Mouse (Mus musculus) heart, adult 11 months (tissue): ENCODE data around the gene Tarsl2.

Experiments
- DNase-seq: peaks from one replicate; pipeline ENCODE4 v3.0.0; 2022

Gene Tarsl2

DNA sequence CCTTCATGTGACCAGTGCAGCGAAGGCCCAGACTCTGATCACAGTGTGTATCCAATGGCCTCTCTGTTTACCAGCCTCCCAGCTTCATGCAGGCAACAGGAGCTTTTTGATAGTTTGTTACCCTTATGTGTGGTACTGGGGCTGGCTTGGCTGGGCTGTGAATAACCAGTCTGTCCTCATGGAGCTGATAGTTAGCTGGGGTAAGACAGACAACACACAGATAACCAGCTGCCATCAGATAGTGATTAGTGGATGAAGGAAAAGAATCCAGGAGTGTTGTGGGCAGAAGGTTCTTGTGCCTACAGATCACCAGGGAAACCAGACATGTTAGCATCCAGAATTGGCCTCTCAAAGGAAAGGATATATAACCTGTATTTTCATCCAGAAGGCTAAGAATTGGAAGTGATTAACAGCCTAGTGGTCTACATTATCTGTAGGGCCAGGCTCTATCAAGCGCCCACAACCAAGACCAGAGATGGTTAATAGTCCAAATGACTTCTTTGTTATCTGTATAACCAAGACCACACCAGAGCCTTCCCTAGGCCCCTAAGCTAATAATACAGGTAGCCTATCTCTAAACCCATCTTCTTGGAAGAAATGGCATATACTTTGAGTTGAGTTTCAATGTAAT is 12.9 kb downstream of the Tarsl2 start:
- DNase-seq = no peak

DNA sequence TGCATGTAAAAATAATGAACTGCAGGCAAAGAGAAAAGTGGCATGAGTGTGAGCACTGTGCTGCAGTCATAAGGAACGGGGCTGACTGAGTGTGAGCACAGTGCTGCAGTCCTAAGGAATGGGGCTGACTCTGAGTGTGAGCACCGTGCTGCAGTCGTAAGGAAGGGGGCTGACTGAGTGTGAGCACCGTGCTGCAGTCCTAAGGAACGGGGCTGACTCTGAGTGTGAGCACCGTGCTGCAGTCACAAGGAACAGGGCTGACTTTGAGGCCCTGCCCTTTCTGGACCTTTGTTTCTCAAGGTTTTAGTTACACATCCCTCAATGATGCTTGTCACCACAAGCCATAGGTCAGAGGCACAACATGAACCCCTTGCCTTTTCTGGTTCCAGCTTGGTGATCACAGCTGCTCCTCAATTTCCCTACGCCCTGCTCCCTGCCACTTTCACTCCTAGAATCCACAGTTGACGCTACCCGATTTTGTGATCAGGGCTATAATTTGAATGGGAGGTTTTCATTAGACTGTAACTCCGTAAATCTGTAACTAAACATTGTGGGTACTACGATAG is 18.6 kb downstream of the Tarsl2 start:
- peak; percentile 10 for DNase-seq

DNA sequence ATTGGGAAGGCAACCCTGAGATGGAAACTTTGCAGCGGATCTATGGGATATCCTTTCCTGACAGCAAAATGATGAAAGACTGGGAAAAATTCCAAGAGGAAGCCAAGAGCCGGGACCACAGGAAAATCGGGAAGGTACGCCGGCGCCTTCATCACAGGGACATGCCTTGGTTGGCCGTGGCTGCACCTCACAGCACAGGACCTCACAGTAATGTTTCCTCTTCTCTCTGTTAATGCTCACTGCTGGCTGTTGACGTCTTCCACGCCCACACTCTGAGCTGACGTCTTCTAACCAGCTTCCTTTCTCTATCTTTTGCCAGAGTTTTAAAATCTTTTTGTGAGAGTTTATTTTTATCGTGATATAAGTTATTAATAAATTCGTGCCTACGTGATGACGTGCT is 19.2 kb downstream of the Tarsl2 start:
- peak; percentile 80 for DNase-seq

DNA sequence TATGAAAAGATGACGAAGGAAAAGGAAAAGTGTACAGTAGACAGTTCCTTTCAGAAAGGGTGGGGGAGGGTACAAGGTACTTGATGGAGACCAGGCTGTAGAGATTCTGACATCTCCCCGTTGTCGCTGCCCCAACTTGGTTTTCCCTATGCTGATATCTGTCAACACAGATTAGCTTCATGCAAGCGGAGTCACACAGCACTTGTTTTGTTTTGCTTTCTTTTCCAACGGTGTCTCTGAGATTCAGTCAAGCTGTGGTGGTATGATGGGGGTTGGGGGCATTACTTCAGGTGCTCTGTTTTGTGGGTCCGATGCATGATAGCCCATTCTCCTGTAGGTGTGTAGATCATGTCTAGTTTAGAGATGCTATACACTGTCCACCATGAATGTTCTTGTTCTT is 22.8 kb downstream of the Tarsl2 start:
- peak; percentile 73 for DNase-seq

DNA sequence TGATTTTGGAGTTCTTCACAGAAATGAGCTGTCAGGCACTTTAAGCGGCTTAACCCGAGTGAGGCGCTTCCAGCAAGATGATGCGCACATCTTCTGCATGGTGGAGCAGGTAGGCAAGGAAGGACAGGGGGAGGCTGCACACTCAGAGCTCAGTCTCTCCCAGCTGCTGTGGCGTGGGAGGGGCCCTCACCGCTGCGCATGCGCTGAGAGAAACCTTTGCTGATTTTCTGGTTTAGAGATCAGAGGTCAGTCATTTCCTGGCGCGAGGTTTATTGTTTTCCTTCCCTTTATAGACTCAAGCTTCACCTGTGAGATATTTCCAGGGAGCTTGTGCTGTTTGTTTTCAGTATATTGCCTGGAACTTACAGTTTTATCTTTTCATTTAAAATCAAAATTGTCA is 33.4 kb downstream of the Tarsl2 start:
- no peak for DNase-seq

DNA sequence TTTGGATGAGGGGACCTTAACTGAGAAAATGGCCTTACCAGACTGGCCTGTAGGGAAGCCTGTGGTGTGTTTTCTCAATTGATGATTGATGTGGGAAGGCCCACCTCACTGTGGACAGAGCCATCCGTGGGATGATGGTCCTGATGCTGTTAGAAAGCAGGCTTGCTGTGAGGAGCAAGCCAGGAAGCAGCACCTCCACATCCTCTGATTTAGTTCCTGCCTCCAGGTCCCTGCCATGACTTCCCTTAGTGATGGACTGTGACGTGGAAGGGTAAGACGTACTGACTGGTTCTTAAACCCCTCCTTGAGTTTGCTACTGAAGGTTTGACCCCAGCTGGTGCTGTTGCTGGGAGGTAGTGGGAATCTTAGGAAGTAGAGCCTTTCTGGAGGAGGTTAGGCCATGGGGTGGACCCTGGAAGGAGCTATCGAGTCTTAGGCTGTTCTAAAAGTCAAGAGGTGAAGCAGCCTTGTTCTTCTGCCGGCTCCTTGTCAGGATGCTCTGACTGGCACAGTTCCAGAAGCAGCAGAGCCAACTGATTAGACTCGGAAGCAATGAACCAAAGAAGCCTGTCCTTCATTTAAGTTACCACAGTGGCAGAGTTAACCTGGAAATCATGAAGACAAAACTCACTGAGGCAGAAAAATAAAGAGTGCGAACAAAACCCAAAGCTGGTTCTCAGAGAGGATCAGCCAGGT is 34.4 kb downstream of the Tarsl2 start:
- DNase-seq = peak; percentile 58

DNA sequence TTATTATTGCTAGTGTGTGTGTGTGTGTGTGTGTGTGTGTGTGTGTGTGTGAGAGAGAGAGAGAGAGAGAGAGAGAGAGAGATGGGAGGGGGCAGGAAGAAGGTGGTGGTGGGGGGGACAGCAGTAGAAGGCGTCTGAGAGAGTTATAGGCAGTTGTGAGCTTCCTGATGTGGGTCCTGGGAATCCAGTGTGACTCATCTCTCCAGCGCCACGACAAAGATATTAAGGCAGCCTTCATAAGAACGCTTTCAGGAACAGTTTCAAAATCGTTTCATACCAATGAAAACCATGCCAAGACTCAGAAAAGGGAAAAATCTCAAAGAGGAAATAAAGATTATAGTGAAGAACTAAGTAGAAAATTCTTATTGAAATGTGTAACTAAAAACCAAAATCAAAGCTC is 36.5 kb downstream of the Tarsl2 start:
- peak; percentile 80 for DNase-seq

DNA sequence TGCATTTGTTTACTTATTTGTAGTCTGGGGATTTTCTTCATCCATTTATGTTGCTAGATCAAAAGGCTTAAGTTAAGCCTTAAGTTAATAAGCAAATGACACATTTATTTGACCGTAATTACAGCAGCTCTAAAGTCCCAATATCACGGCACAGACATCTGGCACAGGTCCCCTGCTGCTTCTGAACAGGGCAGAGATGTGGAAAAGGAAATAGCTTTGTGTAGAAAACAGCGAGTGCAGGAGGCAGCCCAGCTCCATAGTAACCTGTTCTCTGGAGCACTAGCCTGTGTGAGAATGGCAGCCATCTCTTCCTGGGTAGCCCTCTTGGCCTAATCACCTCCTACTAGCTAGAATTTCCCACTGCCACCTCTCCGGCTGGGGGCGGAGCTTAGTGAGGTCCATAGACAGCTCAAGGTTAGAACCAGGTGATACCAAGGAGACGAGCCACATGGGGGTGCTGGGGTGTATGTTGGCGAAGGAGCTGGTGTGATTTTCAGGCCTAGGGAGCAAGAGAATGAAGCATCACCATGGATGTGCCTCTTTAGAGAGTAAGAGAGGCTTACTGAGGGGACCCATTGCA is 39.6 kb downstream of the Tarsl2 start:
- peak; percentile 83 for DNase-seq

DNA sequence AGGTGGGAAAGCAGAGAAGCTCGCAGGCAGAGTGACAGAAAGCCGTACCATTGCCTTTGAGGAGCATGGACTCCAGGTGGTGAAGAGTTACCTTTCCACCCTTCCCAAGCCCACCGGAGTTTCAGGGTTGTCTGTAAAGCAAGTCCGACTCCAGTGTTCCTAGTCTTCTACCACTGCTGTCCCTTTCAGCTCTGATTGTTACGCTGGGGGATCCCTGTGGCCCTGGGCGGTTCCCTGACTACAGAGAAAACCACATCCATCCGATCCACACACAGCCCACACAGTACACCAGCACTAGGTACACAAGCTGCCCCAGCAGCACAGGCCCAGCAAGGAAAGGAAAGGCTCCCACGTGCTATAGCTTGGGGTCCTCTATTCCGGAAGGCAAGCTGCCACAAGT is 42.0 kb downstream of the Tarsl2 start:
- peak; percentile 68 for DNase-seq

DNA sequence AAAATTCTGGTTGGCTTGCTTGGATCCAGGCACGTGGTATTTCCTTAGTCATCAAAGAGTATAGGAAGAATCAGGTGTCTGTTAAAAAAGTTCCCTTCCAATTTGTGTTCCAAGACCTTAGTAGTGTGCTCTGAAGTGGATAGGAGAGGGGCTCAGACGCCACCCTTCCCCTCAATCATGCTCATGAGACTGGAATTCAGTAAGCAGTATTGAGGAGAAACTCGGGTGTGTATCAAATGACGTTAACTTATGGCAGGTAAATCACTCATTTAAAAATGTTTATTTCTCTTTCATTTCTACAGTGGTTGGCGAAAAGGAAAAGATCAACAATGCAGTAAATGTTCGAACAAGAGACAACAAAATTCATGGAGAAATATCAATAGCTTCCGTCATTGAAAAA is 46.2 kb downstream of the Tarsl2 start, which contains the start of gene Tm2d3:
Gene Tm2d3, plus strand, starts transcription at position 301 of the 400 bp plus-strand sequence.
- DNase-seq = no peak

DNA sequence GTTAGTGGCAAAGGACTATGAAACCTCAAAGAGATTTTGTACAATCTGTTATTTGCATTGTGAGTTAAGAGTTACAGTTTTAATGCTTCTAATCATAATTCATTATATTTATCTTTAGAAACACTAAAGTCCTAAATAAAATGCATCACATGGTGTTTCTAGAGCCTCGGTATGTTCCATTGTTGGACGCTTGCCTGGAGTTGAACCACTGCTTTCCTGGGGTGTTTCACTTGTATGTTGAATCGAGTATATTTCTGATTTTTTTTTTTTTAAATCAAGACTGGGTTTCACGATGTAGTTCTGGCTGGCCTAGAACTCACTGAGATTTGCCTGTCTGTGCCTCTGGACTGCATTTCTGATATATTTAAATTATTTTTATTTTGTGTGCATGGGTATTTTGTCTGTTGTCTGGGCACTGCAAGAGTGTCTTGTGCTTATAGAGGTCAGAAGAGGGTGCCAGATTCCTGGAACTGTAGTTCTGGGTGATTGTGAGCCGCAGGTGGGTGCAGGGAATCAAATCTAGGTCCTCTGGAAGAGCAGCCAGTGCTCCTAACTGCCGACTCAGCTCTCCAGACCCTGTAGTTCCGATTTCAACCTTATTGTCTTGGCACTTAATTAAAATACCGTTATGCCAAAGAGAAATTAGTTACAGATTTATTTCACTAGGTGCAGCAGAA is 47.4 kb downstream of the Tarsl2 start:
- DNase-seq = peak; percentile 74

DNA sequence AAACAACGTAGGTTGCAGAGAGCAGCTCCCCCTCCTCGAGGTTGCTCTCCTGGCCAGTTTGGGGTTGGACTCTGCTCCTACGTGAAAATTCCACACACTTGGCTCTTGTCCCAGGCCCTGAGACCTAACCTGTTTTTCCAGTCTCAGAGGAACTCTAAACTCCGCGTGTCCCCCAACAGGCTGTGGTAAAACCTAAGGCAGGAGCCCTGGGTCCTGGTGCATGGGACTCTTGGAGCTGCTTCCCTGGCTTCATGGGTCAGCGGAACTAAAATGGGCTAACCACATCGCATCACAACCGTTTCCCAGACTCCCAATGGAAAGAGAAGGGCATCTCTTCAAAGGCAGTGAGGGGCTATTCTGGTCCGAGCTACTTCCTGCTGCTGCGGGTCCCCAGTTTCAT is 48.2 kb downstream of the Tarsl2 start:
- DNase-seq = no peak

DNA sequence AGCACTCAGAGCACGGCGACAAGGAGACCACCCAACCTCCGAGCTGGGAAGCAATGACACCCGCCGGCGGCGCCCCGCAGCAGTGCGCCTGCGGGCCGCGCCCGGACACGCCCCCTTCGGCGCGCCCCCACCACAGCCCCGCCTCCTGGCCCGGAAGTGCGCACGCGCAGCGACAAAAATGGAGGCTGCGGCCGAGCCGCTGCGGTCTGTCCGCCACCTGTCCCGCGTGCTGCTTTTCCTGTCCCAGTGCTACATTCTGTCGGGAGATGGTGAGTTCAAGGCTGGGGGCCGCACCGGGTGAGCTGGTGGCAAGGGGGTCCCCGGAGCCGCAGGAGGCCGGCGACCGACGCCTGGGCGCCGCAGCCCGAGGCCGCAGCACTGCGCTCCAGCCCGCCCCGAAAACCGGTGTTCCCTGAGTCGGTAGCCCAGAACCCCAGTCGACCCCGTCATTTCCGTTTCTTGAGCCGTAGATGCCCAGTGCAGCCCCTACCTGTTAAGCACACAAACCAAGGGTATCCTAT is 48.7 kb downstream of the Tarsl2 start:
- DNase-seq = peak; percentile 98

DNA sequence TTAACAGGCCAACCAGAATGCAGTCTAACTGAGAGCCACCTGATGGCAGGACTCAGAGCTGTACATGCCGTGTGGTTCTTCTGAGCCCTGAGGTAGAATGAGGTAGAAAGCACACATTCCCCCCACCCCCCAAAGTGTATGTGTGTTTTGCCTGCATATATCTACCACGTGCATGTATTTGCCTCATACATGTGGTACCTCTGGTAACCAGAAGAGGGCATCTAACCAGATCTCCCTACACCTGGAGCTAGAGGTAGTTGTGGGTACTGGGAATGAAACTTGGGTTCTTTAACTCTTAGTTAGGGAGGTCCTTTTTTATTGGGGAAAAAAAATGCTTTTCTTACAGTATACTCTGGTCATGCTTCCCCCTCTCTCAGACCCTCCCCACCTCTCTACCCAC is 51.8 kb downstream of the Tarsl2 start:
- DNase-seq = peak; percentile 45

DNA sequence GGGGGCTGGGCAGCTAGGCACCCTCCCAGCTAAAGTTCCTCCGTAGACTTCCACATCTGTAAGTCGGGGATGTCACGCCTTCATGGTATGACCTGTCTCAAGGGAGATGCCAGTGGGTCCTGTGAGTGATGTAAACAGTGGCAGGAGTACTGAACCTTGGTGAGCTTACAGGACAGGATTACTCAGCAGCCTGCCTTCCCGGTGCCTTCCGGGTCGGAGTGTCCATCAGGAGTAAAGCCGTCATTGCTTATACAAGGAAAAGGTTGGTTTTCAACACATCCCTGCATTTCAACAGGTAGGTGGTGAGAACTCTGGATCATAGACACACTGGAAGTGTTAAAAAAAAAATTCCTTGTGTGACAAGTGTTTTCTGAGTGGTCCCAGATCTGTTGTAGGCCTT is 57.4 kb downstream of the Tarsl2 start:
- peak; percentile 67 for DNase-seq

DNA sequence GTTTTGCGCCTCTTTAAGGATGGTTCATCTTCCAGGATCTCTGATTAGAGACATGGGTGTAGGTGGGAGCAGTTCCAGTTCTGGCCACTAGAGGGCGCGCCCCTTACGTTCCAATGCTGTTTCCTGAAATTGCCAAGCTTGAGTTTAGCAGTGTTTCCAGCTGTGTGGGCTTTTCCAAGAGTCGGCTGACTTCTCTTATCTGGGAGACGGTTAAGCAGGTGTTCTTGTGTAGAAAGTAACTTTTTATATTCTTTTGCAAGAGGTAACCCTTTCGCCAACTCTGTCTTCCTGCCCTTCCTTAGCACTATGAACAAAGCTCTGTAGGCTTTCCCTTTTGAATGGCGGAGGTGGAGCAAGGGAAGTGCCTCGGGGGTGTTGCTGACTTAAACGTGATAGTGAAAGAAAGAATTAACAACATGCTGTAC is 60.1 kb downstream of the Tarsl2 start:
- peak; percentile 95 for DNase-seq

DNA sequence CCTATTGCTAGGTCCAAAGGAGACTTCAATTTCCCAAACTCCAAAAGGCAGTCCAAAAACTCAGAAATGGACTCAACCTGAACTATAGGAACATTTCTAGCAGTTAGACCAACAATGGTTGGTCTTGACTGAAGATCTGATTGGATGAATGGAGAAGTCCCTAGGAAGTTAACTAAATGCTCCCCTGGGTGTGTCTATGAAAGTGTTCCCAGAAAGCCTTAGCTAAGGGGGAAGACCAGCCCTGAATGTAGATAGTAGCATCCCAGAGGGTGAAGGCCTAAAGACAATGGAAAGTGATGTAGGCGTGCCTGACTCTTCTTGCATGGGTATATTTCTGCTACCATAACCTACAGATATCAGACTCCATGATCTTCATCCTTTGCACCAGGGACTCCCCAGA is 63.8 kb downstream of the Tarsl2 start:
- peak; percentile 23 for DNase-seq

DNA sequence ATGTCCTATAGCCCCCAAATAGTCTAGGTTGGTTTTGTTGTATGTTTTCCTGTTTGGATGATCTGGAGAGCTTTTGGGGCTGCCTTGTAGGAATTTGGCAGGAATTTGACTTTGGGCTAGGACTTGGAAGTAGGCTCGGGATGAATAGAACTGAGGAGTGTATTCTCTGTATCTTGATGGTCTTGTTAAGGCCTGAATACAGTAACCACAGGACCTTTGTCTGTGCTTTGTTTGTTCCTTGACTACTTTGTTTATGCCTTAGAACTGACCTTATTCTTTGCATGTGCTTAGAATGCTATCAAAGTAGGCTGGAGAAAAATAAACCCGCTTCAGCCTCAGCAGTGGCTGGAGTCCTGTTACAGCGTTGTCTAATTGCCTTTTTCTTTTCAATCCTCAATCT is 65.6 kb downstream of the Tarsl2 start:
- peak; percentile 12 for DNase-seq

DNA sequence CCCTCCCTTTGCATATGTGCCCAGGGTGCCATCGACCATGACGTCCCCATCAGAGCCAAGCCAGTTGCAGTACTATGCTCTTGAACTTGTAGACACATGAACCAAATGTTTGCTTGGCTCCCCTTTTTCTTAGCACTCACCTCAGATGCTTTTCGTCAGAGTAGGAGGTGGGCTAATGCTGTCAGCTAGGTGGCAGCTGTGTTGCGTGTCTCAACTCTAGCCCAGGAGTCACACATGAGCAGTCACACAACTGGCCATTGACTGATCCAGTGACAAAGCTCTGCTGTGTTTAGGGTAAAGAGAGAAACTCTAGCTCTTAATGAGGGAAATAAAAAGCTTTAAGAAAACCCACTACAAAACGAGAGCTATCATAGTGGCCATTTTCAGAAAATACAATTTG is 69.1 kb downstream of the Tarsl2 start:
- DNase-seq = no peak

DNA sequence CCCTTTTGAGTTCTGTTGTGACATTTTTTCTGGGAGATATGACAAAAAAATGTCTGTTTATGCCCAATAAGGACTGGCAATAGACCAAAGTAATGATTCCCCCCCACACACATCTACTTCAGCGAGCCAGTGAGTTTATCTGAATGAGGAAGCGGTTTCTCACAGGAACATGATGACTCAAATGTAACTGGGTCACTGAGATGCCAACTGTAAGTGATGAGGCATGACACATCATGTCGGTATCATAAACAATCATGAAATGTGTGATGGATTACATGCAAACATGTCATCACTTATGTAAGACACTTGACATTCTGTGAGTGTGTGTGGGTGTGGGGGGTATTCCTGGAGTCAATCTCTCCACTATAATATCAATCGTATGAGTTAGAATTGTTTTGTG is 69.6 kb downstream of the Tarsl2 start:
- peak; percentile 9 for DNase-seq

DNA sequence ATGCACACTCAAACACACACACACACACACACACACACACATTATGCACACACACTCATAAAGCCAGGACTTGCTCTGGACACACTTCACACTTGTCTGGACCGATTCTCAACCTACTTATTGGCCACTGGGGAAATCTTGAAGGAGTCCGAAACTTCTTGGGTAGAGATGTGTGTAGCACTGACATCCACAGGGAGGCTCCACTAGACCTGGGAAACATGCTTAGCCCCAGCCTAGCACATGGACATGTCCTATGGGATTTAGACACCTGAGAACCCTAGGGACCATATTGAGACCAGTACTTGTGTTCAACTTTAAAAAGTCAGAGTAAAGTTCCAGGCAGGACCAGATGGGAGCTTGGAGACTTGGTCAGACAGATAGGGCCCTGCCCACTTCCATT is 89.3 kb downstream of the Tarsl2 start:
- peak; percentile 79 for DNase-seq

DNA sequence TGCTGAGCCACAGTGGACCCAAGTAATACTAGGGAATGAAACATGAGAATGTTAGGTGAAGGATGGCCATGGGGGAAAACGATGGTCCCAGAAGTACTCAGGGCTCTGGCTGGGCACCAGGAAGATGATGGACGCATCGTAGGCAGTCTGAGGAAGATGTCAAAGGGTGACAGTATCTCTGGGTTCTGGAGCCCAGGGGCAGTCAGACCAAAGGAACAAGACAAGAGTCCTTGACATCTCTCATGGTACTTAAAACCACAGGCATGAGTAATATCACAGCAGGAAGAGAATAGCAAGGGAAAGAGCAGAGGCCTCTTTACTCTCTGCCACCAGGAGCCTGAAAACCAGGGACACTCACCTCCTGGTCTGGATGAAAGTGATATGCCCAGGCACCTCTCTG is 90.6 kb downstream of the Tarsl2 start:
- DNase-seq = peak; percentile 57
